Mouse (Mus musculus): ENCODE measurements at regions not wholly inside any gene's neighbourhood (a gene's known extent, or its start where the extent isn't known, plus 50 kb on each side); places are given as distances from the start of the nearest gene placed in this dataset.
A peak's percentile ranks its signal among the peaks of the same experiment; 100 is the strongest.

GRCm38 (mm10) chr17:45318211-45319076 lies 115.1 kb downstream of the Cdc5l start:
- H3K36me3 ChIP-seq = no peaks in the 10 kb centered on the region
- peak overlapping the region; percentile 72 for H3K27ac ChIP-seq
- ATAC-seq (ENCODE audit: insufficient number of reproducible peaks, low FRiP score, low TSS enrichment, low read depth) = peak; percentile 66
- H3K4me2 ChIP-seq = peak overlapping the region; percentile 35
- H3K9me3 ChIP-seq = no peaks in the 10 kb centered on the region
- no peak overlapping the region for H3K4me3 ChIP-seq
- WGBS = 12% methylated on average over 25 of the region's 25 CpGs
- no peak overlapping the region for H3K9ac ChIP-seq
- peaks cover 31% of the 10 kb centered on the region for H3K4me1 ChIP-seq
- peaks cover 77% of the 10 kb centered on the region for H3K27me3 ChIP-seq

GRCm38 (mm10) chr17:45312510-45313266 lies 120.8 kb downstream of the Cdc5l start:
- no peak overlapping the region for H3K4me2 ChIP-seq
- H3K9me3 ChIP-seq = no peaks in the 10 kb centered on the region
- peaks cover 51% of the 10 kb centered on the region for H3K27me3 ChIP-seq
- no peak overlapping the region for H3K4me3 ChIP-seq
- ATAC-seq (ENCODE audit: insufficient number of reproducible peaks, low FRiP score, low TSS enrichment, low read depth) = peak; percentile 79
- no peak overlapping the region for H3K27ac ChIP-seq
- H3K4me1 ChIP-seq = peaks cover 10% of the 10 kb centered on the region; the same call in 1 of the 2 replicates
- 29% methylated on average over 5 of the region's 5 CpGs for whole genome bisulfite sequencing
- H3K9ac ChIP-seq = no peak overlapping the region
- H3K36me3 ChIP-seq = no peaks in the 10 kb centered on the region

- no peak overlapping the region for H3K4me3 ChIP-seq
- 33% methylated on average over 7 of the region's 7 CpGs for WGBS
- peaks cover 22% of the 10 kb centered on the region for H3K27me3 ChIP-seq
- no peak for ATAC-seq (ENCODE audit: insufficient number of reproducible peaks, low FRiP score, low TSS enrichment, low read depth)
- H3K9ac ChIP-seq = no peak overlapping the region
- H3K27ac ChIP-seq = no peak overlapping the region
- H3K4me1 ChIP-seq = 0 out of 2 replicates have a peak, but pooled peaks cover 8% of the 10 kb centered on the region
- H3K36me3 ChIP-seq = no peaks in the 10 kb centered on the region
- H3K9me3 ChIP-seq = no peaks in the 10 kb centered on the region
- no peak overlapping the region for H3K4me2 ChIP-seq
Measured at GRCm38 (mm10) chr17:45306506-45306905, 127.0 kb downstream of the Cdc5l start.

GRCm38 (mm10) chr17:45303183-45303582 lies 130.4 kb downstream of the Cdc5l start:
- no peak for ATAC-seq (ENCODE audit: insufficient number of reproducible peaks, low FRiP score, low TSS enrichment, low read depth)
- WGBS = 85% methylated on average over 6 of the region's 6 CpGs
- no peak overlapping the region for H3K4me3 ChIP-seq
- H3K4me1 ChIP-seq = peaks cover 15% of the 10 kb centered on the region
- no peak overlapping the region for H3K4me2 ChIP-seq
- no peaks in the 10 kb centered on the region for H3K9me3 ChIP-seq
- peaks cover 19% of the 10 kb centered on the region; the same call in 1 of the 2 replicates for H3K27me3 ChIP-seq
- no peak overlapping the region for H3K27ac ChIP-seq
- no peaks in the 10 kb centered on the region for H3K36me3 ChIP-seq
- H3K9ac ChIP-seq = no peak overlapping the region

- Histone ChIP-seq H3K27ac (no peak overlapping the region), H3K36me3 (no peaks in the 10 kb centered on the region), H3K4me2 (no peak overlapping the region), H3K9ac (no peak overlapping the region), H3K27me3 (0 out of 2 replicates have a peak, but pooled peaks cover 6% of the 10 kb centered on the region), H3K4me3 (no peak overlapping the region), H3K4me1 (peaks cover 13% of the 10 kb centered on the region), H3K9me3 (no peaks in the 10 kb centered on the region)
- 17% methylated on average over 4 of the region's 4 CpGs for WGBS
- peak; percentile 50; the same call in 1 of the 2 replicates for ATAC-seq (ENCODE audit: insufficient number of reproducible peaks, low FRiP score, low TSS enrichment, low read depth)
Measured at GRCm38 (mm10) chr17:45298355-45298754, 135.2 kb downstream of the Cdc5l start.

- Histone ChIP-seq H3K27ac (no peak overlapping the region), H3K9me3 (no peaks in the 10 kb centered on the region), H3K4me2 (no peak overlapping the region), H3K36me3 (no peaks in the 10 kb centered on the region), H3K27me3 (0 out of 2 replicates have a peak, but pooled peaks cover 3% of the 10 kb centered on the region), H3K4me1 (peaks cover 13% of the 10 kb centered on the region), H3K4me3 (no peak overlapping the region), H3K9ac (no peak overlapping the region)
- 63% methylated on average over 3 of the region's 3 CpGs for WGBS
- no peak for ATAC-seq (ENCODE audit: insufficient number of reproducible peaks, low FRiP score, low TSS enrichment, low read depth)
Measured at GRCm38 (mm10) chr17:45297860-45298259, 135.7 kb downstream of the Cdc5l start.

GRCm38 (mm10) chr17:45296363-45296762 lies 137.2 kb downstream of the Cdc5l start:
- Histone ChIP-seq H3K4me2 (no peak overlapping the region), H3K36me3 (no peaks in the 10 kb centered on the region), H3K4me3 (no peak overlapping the region), H3K4me1 (peaks cover 13% of the 10 kb centered on the region), H3K9me3 (no peaks in the 10 kb centered on the region), H3K9ac (no peak overlapping the region), H3K27me3 (0 out of 2 replicates have a peak, but pooled peaks cover 3% of the 10 kb centered on the region), H3K27ac (no peak overlapping the region)
- 82% methylated on average over 1 of the region's 1 CpGs for WGBS
- no peak for ATAC-seq (ENCODE audit: insufficient number of reproducible peaks, low FRiP score, low TSS enrichment, low read depth)

GRCm38 (mm10) chr17:45294886-45295285 lies 138.7 kb downstream of the Cdc5l start:
- Histone ChIP-seq H3K27ac (no peak overlapping the region), H3K4me3 (no peak overlapping the region), H3K9me3 (no peaks in the 10 kb centered on the region), H3K4me1 (peaks cover 13% of the 10 kb centered on the region), H3K27me3 (0 out of 2 replicates have a peak, but pooled peaks cover 3% of the 10 kb centered on the region), H3K9ac (no peak overlapping the region), H3K36me3 (no peaks in the 10 kb centered on the region), H3K4me2 (no peak overlapping the region)
- ATAC-seq (ENCODE audit: insufficient number of reproducible peaks, low FRiP score, low TSS enrichment, low read depth) = no peak
- WGBS = 59% methylated on average over 4 of the region's 4 CpGs

GRCm38 (mm10) chr17:45294256-45294865 lies 139.2 kb downstream of the Cdc5l start:
- Histone ChIP-seq H3K9me3 (no peaks in the 10 kb centered on the region), H3K27me3 (0 out of 2 replicates have a peak, but pooled peaks cover 3% of the 10 kb centered on the region), H3K4me1 (peaks cover 13% of the 10 kb centered on the region), H3K27ac (no peak overlapping the region), H3K4me2 (no peak overlapping the region), H3K36me3 (no peaks in the 10 kb centered on the region), H3K4me3 (no peak overlapping the region), H3K9ac (no peak overlapping the region)
- ATAC-seq (ENCODE audit: insufficient number of reproducible peaks, low FRiP score, low TSS enrichment, low read depth) = no peak
- WGBS = 83% methylated on average over 11 of the region's 11 CpGs

GRCm38 (mm10) chr17:45292883-45293282 lies 140.7 kb downstream of the Cdc5l start:
- no peak for ATAC-seq (ENCODE audit: insufficient number of reproducible peaks, low FRiP score, low TSS enrichment, low read depth)
- Histone ChIP-seq H3K27me3 (no peaks in the 10 kb centered on the region), H3K4me3 (no peak overlapping the region), H3K36me3 (no peaks in the 10 kb centered on the region), H3K4me2 (no peak overlapping the region), H3K27ac (no peak overlapping the region), H3K4me1 (peaks cover 3% of the 10 kb centered on the region; the same call in 1 of the 2 replicates), H3K9ac (no peak overlapping the region), H3K9me3 (no peaks in the 10 kb centered on the region)
- 28% methylated on average over 7 of the region's 7 CpGs for WGBS

- Histone ChIP-seq H3K9ac (no peak overlapping the region), H3K9me3 (no peaks in the 10 kb centered on the region), H3K27me3 (no peaks in the 10 kb centered on the region), H3K27ac (no peak overlapping the region), H3K4me3 (no peak overlapping the region), H3K36me3 (no peaks in the 10 kb centered on the region), H3K4me1 (no peaks in the 10 kb centered on the region), H3K4me2 (no peak overlapping the region)
- WGBS = 80% methylated on average over 5 of the region's 5 CpGs
- no peak for ATAC-seq (ENCODE audit: insufficient number of reproducible peaks, low FRiP score, low TSS enrichment, low read depth)
Measured at GRCm38 (mm10) chr17:45291052-45291451, 142.5 kb downstream of the Cdc5l start.

All from limb, embryonic 15.5 days (tissue).